Mouse (Mus musculus) E14TG2a.4 (cell line): ENCODE measurements around the gene Prss8.

Experiments
- CTCF ChIP-seq: conservative IDR thresholded peaks from 2 replicates; pipeline ENCODE4 v1.5.1; 2014; ENCODE audit warnings: low read length
- NANOG ChIP-seq: IDR thresholded peaks from 2 replicates; pipeline ENCODE4 v1.6.1; 2014; ENCODE audit warnings: borderline replicate concordance, low read length, mixed read lengths
- POU5F1 ChIP-seq: IDR thresholded peaks from 2 replicates; pipeline ENCODE4 v1.6.1; 2014; ENCODE audit warnings: low read length, borderline replicate concordance

DNA sequence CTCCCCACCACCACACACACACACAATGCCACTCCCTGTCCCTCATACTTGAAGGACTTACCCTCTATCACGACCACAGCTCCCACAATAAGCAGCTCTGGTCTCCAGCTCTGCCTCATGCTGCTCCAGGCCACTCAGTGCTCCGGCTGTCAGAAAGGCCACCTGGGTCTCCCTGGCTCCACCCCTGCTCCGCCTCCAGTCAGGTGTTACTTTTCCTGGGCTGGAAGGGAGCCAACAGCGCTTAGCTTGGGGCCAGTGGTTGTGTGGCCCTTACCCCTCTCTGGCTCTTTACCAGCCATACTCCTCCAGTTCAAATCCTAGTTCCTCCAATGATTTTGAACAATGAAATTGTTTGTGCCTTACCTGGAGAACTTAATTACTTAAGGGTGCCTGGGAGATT lies 39.1 kb downstream of the Prss8 start, which contains the start of gene Prss53:
- TF ChIP-seq CTCF (no peak), NANOG (no peak), POU5F1 (no peak)
